Comparison of ENCODE assay signal across 9 mouse cellular contexts in genomic region chr6:42257303-42257863, GRCm38 (mm10). TPM values are rescaled to one million over a fixed set of nuclear protein-coding genes. Genes with fewer than 3 reads are reported as not detected.
DNase-seq lines count a peak whose midpoint lies in the region; ATAC-seq and TF ChIP-seq lines count a peak whose summit lies in the region.
"Had no signal": no experiment of that assay in that cellular context is flagged by ENCODE, and none has a peak within 500 bp of the region (broad histone marks: within the 10 kb centered on the region; RNA-seq: fewer than 3 reads in every experiment).

No protein-coding gene starts in this region.

- H3K9me3 ChIP-seq in E14TG2a.4 (ENCODE audit: low read length) = no peaks in the 10 kb centered on the region
- H3K9me3 ChIP-seq in embryonic facial prominence, embryonic 13.5 days = no peaks in the 10 kb centered on the region
- H3K9me3 ChIP-seq in heart, embryonic 15.5 days (replicated peaks) = no peaks in the 10 kb centered on the region
- H3K9me3 ChIP-seq in lung, embryonic 16.5 days (ENCODE audit: control insufficient read depth, low read length) = no peaks in the 10 kb centered on the region

- no peak overlapping the region for H3K27ac ChIP-seq in embryonic facial prominence, embryonic 13.5 days
- H3K27ac ChIP-seq in heart, embryonic 15.5 days = no peak overlapping the region
- H3K27ac ChIP-seq in lung, embryonic 16.5 days (ENCODE audit: low read length) = no peak overlapping the region

- H3K9ac ChIP-seq in embryonic facial prominence, embryonic 13.5 days = no peak overlapping the region
- H3K9ac ChIP-seq in heart, embryonic 15.5 days = no peak overlapping the region
- H3K9ac ChIP-seq in lung, embryonic 16.5 days (ENCODE audit: low read length) = no peak overlapping the region

- peak; percentile 49 for TF ChIP-seq CTCF in E14TG2a.4 (conservative IDR thresholded peaks at IDR 0.05; ENCODE audit: low read length)

- peak overlapping the region; percentile 11; the same call in 1 of the 2 replicates for H3K4me2 ChIP-seq in embryonic facial prominence, embryonic 13.5 days
- 0 out of 2 replicates have a peak overlapping the region, but pooled peaks have one; percentile 25 for H3K4me2 ChIP-seq in heart, embryonic 15.5 days
- H3K4me2 ChIP-seq in lung, embryonic 16.5 days (ENCODE audit: low read depth, low read length) = no peak overlapping the region

- peak; percentile 54 for DNase-seq in adrenal gland, adult 8-10 months
- DNase-seq in kidney, postnatal 10 days = peak; percentile 76
- peak; percentile 65 for DNase-seq in retina, embryonic 14.5 days (ENCODE audit: low spot score)
- DNase-seq in thymus, postnatal 4 days = peak; percentile 83

- peaks cover 38% of the 10 kb centered on the region for H3K4me1 ChIP-seq in E14TG2a.4 (replicated peaks; ENCODE audit: low read depth, low read length)
- H3K4me1 ChIP-seq in embryonic facial prominence, embryonic 13.5 days = 0 out of 2 replicates have a peak, but pooled peaks cover 4% of the 10 kb centered on the region
- 0 out of 2 replicates have a peak, but pooled peaks cover 2% of the 10 kb centered on the region for H3K4me1 ChIP-seq in heart, embryonic 15.5 days (replicated peaks)
- H3K4me1 ChIP-seq in lung, embryonic 16.5 days (replicated peaks; ENCODE audit: control insufficient read depth, insufficient read depth, low read length) = peaks cover 3% of the 10 kb centered on the region; the same call in 1 of the 2 replicates

- no peak for ATAC-seq in embryonic facial prominence, embryonic 13.5 days (ENCODE audit: insufficient number of reproducible peaks, insufficient read depth, low FRiP score, low TSS enrichment, low read depth)
- no peak for ATAC-seq in heart, embryonic 15.5 days (replicated peaks; ENCODE audit: insufficient number of reproducible peaks, insufficient read depth, low FRiP score, low read depth)
- ATAC-seq in lung, embryonic 16.5 days (ENCODE audit: low read depth) = peak; percentile 31; the same call in 1 of the 2 replicates

- no peaks in the 10 kb centered on the region for H3K36me3 ChIP-seq in E14TG2a.4 (ENCODE audit: insufficient read depth, low read length)
- no peaks in the 10 kb centered on the region for H3K36me3 ChIP-seq in embryonic facial prominence, embryonic 13.5 days
- H3K36me3 ChIP-seq in heart, embryonic 15.5 days = no peaks in the 10 kb centered on the region
- no peaks in the 10 kb centered on the region for H3K36me3 ChIP-seq in lung, embryonic 16.5 days (ENCODE audit: control insufficient read depth, insufficient read depth, low read length)

- peaks cover 6% of the 10 kb centered on the region; the same call in 1 of the 2 replicates for H3K27me3 ChIP-seq in E14TG2a.4 (ENCODE audit: insufficient read depth, low read length)
- no peaks in the 10 kb centered on the region for H3K27me3 ChIP-seq in embryonic facial prominence, embryonic 13.5 days
- H3K27me3 ChIP-seq in heart, embryonic 15.5 days = no peaks in the 10 kb centered on the region
- H3K27me3 ChIP-seq in lung, embryonic 16.5 days (ENCODE audit: control insufficient read depth, insufficient read depth, low read depth, low read length) = no peaks in the 10 kb centered on the region

- no peak overlapping the region for H3K4me3 ChIP-seq in E14TG2a.4 (replicated peaks; ENCODE audit: low read length)
- H3K4me3 ChIP-seq in embryonic facial prominence, embryonic 13.5 days = no peak overlapping the region
- no peak overlapping the region for H3K4me3 ChIP-seq in heart, embryonic 15.5 days
- H3K4me3 ChIP-seq in lung, embryonic 16.5 days (ENCODE audit: low read length) = no peak overlapping the region

- 13% methylated on average over 11 of the region's 11 CpGs for WGBS in embryonic facial prominence, embryonic 13.5 days
- WGBS in heart, embryonic 15.5 days = 19% methylated on average over 11 of the region's 11 CpGs
- 11% methylated on average over 11 of the region's 11 CpGs for WGBS in lung, embryonic 16.5 days

RNA-seq across cellular contexts. Expression of gene Tmem139, which starts 4.4 kb away (rescaled TPM):
- total RNA-seq in adrenal gland, adult 8-10 months (2022) = 1 to 10 TPM in 2 of 4 experiments, under 1 TPM in 1, not detected in 1; 0.27 to 4.7 (median 4.5) TPM
- polyA plus RNA-seq in embryonic facial prominence, embryonic 13.5 days (2015; fragmentation: Nextera tagmentation; extraction: Ambion mirVana) = 0.96 and 1.7 TPM in 2 replicates
- 0.28 and 0.31 TPM in 2 replicates for polyA plus RNA-seq in heart, embryonic 15.5 days (2015; fragmentation: Nextera tagmentation; extraction: Ambion mirVana)
- 6.7 and 6.9 TPM in 2 replicates for polyA plus RNA-seq in lung, embryonic 16.5 days (2015; fragmentation: Nextera tagmentation; extraction: Ambion mirVana)

RNA-seq across cellular contexts. Expression of gene Casp2, which starts 7.4 kb away (rescaled TPM):
- 10 to 100 TPM; 20.1 to 27.2 (median 26.3) TPM for total RNA-seq in adrenal gland, adult 8-10 months (2022)
- 59.5 and 69.9 TPM in 2 replicates for polyA plus RNA-seq in embryonic facial prominence, embryonic 13.5 days (2015; fragmentation: Nextera tagmentation; extraction: Ambion mirVana)
- polyA plus RNA-seq in heart, embryonic 15.5 days (2015; fragmentation: Nextera tagmentation; extraction: Ambion mirVana) = 26.2 and 37.2 TPM in 2 replicates
- polyA plus RNA-seq in lung, embryonic 16.5 days (2015; fragmentation: Nextera tagmentation; extraction: Ambion mirVana) = 67.9 and 71.4 TPM in 2 replicates

RNA-seq across cellular contexts. Expression of gene Gstk1, which starts 11.6 kb away (rescaled TPM):
- total RNA-seq in adrenal gland, adult 8-10 months (2022) = 100 to 1,000 TPM in 2 of 4 experiments, 10 to 100 TPM in 2; 66.8 to 415 (median 181) TPM
- 26.5 and 30.2 TPM in 2 replicates for polyA plus RNA-seq in embryonic facial prominence, embryonic 13.5 days (2015; fragmentation: Nextera tagmentation; extraction: Ambion mirVana)
- polyA plus RNA-seq in heart, embryonic 15.5 days (2015; fragmentation: Nextera tagmentation; extraction: Ambion mirVana) = 14.3 and 16.9 TPM in 2 replicates
- polyA plus RNA-seq in lung, embryonic 16.5 days (2015; fragmentation: Nextera tagmentation; extraction: Ambion mirVana) = 47.7 and 52.5 TPM in 2 replicates

RNA-seq across cellular contexts. Expression of gene Clcn1, which starts 29.1 kb away (rescaled TPM):
- under 1 TPM in 2 of 4 experiments, not detected in 2; 0.13 to 0.68 TPM for total RNA-seq in adrenal gland, adult 8-10 months (2022)
- 0.13 and 0.45 TPM in 2 replicates for polyA plus RNA-seq in embryonic facial prominence, embryonic 13.5 days (2015; fragmentation: Nextera tagmentation; extraction: Ambion mirVana)
- polyA plus RNA-seq in heart, embryonic 15.5 days (2015; fragmentation: Nextera tagmentation; extraction: Ambion mirVana) = 0.28 and 0.33 TPM in 2 replicates
- polyA plus RNA-seq in lung, embryonic 16.5 days (2015; fragmentation: Nextera tagmentation; extraction: Ambion mirVana) = 0.15 and 0.19 TPM in 2 replicates

RNA-seq across cellular contexts. Expression of gene Tas2r144, which starts 42.3 kb away (rescaled TPM):
- total RNA-seq in adrenal gland, adult 8-10 months (2022) = not detected
- not detected in 2 replicates for polyA plus RNA-seq in embryonic facial prominence, embryonic 13.5 days (2015; fragmentation: Nextera tagmentation; extraction: Ambion mirVana)
- polyA plus RNA-seq in heart, embryonic 15.5 days (2015; fragmentation: Nextera tagmentation; extraction: Ambion mirVana) = not detected in 2 replicates
- not detected in 2 replicates for polyA plus RNA-seq in lung, embryonic 16.5 days (2015; fragmentation: Nextera tagmentation; extraction: Ambion mirVana)
- polyA plus RNA-seq: gonadal fat pad, adult 2 months had no signal
